Mouse (Mus musculus) CD4-positive, CD25-positive, alpha-beta regulatory T cell, adult 2 months (primary cell): ENCODE results near the gene Ago1.

ENCODE experiments used
- DNase-seq: peaks from one replicate; pipeline ENCODE4 v3.0.0-alpha.2; 2012; ENCODE audit warnings: low read depth, low spot score

Gene Ago1

DNA sequence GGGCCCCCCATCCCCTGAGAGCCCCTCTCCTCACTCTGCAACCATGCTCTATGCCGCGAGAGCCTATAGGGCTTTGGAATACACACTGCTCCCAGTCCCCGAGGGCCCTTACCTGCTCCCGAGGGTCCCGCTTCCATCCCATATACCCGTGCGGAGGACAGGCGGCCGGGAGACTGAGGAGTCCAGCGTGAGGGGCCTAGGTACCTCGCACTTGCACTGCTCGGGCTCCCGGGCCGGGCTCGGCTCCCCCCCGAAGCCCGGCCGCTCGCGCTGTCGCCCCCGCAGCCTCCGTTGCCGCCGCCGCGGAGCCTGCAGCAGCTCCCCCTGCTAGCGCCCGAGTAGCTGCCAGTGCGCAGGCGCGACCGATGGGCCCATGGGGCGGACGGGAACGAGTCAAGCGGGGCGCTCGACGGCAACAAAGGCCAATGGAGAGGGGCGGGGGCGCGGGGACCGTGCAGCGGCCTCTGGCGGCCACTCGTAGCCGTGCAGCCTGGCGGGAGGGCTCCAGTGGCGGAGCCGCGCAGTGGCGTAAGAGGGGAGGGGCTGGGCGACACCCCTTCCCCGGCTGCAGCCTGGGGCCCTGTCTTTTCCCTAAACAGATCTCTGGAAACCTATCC, at the start of gene Ago1:
Gene Ago1 (minus strand): TSS at position 299 of the 617 bp plus-strand sequence.
- peak; percentile 98 for DNase-seq

DNA sequence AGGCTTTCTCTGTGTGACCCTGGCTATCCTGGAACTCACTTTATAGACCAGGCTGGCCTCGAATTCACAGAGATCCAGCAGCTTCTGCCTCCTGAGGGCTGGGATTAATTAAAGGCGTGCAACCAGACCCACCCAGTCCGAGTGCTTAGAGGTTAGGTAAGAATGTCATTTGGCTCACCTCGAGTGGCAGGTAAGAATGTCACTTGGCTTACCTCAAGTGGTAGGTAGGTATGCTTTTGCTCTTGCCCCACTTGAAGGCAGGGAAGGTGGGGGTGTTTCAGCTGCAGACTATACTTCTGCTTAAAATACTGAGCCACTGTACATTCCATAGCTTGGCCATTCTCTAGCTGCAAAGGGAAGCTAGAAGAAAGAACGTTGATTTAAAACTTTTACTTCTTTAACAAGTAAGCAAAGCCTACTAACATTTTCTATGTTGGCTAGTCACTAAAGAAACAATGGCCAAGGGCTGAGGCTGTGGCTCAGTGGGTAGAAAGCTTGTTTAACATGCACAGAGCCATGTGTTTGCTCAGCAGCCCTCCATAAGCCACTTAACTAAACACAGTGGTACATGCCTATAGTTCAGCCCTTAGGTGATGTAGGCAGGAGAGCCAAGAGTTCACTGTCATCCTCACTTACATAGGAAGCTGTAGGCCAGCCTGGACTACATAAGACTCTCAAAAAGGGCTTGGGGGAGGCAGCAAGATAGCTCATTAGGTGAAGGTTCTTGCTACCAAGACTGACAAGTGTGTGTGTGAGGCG, 44.1 kb upstream of the Ago1 start:
- no peak for DNase-seq

DNA sequence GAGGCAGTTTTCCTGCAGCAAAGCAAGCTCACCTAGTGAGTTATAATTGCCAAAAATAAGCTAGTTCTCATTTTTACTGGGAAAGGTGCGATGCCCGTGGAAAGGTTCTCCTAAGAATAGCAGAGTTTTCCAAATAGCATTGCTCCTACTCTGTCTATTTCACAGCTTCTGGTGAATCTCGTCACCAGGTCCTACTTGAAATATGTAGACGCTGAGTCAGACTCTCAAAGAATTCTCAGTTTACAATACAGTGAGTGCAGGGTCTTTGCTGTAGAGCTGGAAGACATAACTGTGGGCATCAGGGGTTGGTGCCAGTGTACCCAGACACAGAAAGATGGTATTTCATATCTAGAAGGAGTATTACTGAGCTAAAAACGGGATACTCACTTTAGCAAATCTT, 42.6 kb upstream of the Ago1 start:
- no peak for DNase-seq

DNA sequence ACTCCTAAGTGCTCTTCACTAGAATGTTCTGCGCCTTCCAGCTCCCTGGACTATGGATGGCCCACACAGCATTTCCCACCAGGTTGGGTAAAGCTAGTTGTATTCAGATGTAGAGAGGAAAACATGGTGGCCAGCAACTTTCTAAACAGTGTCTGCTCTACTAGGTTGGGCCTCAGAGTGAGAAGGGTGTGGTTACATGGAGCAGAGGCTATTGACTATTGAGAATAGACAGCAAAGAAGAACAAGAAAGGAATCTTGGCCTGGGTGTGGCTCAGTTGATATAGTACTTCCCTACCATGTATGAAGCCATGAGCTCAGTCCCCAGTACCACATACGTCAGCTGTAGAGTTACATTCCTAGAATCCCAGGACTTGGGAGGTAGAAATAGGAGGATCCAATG, 40.7 kb upstream of the Ago1 start:
- DNase-seq = no peak

DNA sequence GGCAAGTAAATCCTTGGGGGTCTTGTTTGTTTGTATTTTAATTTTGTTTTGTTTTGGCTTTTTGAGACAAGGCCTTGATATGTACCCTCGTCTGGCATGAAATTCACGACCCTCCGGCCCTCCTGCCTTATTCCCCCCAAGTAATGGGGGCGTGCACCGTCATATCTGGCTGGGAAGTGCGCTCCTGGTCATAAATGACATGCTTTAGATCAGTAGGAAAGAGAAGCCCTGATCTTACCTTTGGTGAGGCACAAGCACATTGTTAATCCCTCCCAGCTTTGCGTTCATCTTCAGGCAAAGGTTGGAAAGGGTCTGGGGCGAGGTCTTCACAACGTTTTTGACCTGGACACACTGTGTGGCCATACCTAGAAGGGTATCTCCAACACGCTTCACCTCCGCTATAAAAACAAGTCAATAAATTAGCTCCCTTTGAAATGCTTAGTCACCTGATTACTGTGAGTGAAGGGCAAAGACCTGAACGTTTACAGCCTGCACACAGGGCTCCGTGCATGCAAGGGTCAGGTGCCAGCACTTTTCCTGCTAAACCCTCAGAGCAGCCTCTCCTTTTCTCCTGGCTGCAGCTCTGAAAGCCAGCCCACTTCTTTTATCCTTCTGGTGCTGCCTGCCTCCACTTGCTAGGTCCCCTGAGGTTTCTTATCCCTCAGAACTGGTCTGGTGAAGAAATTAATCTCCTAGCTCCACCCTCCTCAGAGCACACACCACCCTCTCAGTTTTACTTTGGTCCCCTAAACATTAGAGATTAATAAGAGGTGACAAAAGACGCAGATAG, 39.9 kb upstream of the Ago1 start:
- no peak for DNase-seq

DNA sequence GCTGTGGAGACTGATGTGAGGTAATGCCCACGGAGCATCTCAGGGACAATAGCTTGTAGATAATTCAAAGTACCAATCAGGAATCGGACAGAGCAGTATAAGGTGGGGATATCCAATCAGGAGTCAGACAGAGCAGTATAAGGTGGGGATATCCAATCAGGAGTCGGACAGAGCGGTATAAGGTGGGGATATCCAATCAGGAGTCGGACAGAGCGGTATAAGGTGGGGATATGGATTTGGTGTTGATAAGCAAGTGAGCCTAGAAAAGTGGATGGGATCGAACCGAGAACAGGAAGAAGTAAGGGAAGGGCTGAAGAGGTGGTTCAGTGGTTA, 34.6 kb upstream of the Ago1 start:
- no peak for DNase-seq

DNA sequence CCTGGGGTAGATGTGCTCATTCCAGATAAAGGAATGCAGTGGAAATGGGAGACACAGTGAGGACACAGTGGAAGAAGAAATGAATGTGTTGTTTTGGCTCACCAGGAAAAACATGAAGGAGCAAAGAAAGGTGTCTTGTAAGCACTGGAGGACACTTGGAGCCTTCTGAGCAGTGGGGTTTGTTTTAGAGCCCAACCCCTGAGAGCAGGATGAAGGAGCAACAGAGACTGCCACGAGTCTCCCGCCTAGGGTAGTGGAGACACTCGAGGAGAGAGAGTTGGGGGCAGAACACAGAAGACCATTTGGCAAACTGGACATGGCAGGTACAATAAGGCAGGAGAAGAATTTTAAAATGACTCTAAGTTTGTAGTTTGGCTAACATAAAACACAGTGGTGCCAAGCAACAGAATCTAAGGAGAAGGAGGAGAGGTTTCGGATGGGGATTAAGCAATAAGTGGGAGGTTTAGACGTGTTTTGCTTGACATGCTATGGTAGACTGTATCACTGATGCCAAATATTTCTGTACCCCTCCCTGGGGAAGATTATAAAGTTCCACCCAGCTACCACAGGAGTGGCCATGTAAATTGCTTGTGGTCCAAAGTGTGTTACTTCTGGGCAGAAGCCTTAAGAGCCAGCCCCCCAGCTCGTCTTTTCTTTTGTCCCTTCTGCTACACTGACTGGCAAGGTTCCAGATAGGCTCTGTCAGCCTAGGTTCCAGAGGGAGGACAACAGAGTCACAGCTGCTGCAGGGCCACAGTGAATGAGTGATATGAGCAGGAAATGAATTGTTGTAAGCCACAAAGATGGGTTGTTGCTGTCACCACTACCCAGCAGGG, 34.0 kb upstream of the Ago1 start:
- no peak for DNase-seq

DNA sequence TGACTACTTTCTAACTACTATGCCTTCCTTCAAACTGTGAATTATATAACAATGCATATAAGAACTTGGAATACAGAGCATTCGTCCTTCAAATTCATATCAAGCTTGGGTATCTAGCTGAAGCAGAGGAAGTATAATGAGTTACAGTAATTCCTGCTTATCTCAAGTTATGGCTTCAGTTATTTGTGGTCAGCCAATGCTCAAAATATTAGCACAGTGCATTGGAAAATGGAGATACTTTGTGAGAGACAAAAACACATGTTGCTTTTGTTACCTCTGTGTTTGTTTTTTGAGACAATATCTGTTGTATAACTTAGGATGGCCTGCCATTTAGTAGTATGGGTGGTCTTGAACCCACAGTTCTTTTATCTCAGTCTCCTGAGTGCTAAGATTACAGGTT, 30.2 kb upstream of the Ago1 start:
- DNase-seq = no peak

DNA sequence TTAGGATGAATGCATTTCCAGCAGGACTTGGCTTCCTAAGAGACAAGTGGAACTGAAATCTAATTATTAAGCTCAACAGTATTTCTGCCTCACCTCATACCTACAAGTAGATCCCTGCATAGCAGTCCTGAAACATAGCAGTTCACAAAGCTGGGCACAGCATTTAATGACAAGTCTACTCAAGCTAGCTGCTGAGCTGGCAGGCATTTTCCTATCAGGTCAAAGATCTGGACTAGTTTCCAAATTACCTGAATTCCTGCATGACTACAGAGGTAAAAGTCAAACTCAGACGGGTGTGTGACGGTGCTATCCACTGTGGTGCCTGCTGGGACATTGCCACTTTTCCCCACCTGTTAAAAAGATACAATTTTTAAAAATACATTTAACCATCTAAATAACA, 28.6 kb upstream of the Ago1 start:
- DNase-seq = no peak

DNA sequence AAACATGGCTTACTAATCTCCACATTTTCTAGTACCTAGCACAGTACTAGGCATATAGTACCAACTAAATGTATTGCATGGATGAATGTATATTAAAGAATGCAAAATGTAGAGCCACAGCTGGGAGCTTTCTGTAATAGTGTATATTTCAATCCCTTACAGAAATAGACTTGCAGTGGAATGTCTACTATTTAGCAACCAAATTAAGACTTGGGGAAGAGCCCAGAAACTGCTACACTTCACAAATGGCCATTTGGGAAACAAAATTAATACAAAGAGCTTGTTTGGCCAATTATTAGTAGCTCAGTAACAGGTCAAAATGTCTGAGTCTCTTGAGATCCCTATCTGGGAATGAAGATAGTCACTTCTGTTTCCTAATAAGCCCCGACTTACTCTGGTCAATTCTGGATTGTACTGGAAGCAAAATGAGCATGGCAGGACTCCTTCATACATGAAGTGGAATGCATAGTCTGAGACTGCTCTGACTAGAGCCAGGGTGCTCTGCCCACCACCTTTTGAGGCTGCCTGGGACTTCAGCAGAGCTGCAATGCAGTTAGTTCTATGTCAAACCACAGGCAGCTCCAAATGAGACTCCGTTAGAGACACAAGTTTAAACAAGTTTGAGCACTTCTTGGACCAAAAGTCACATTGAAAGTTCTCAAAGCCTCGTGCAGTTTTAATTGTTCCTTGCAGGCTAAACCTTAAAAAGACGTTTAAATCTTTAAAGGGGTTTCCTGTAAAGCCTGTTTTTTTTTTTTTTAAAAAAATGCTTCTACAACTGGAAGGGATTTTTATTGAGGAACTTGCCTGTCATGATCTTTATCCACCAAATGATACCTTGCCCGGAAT, 27.8 kb upstream of the Ago1 start:
- no peak for DNase-seq

DNA sequence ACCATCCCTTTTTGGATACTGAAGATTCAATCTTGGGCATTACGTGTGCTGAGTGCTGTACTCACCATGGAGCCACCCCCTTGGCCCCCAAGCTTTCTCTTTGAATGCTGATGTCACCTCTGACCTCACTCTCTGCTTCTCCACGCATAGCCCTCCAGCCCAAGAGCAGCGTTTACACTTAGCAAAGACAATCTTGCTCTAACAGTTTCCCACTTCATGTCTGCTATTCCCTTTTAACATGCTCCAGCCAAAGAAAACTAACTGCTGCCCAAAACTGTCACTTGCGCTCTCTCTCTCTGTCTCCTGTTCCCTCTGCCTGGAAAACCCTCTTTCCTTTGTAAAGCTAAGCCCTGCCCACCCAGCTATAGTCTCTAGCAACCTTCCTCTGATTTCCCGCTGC, 27.1 kb upstream of the Ago1 start:
- DNase-seq = no peak

DNA sequence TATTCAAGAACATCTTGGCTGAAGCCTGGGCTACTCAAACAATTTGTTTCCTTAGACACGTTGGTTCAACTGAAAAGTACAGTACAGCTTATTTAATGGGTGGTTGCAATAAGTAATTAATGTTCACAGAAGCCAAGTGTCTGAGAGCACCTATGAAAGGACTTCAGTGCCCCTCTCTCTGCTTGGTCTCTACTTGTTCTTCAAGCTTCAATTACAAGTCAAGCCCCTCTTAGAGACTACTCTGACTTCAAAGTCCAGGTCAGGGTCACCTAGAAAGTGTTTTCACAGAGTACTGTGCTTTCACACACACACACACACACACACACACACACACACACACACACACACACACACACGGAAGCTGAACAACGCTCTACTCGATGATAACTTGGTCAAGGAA, 25.0 kb upstream of the Ago1 start:
- DNase-seq = no peak

DNA sequence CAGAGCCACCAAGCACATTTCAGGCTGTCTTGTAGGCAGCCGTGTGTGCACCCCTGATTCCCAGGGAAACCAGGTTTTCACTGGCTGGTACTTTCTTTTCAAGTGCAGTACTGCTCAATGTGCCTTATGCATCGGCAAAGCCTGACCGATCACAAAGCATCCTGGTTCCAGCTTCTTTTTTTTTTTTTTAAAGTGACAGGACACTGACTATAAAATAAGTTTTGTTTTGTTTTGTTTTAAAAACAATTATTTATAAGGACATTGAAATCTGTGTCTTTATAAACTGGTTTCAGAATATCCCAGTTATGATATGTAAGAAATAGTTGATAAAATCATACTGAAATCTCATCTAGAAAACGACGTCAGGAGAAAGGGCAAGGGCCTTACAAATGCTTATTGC, 23.6 kb upstream of the Ago1 start:
- no peak for DNase-seq

DNA sequence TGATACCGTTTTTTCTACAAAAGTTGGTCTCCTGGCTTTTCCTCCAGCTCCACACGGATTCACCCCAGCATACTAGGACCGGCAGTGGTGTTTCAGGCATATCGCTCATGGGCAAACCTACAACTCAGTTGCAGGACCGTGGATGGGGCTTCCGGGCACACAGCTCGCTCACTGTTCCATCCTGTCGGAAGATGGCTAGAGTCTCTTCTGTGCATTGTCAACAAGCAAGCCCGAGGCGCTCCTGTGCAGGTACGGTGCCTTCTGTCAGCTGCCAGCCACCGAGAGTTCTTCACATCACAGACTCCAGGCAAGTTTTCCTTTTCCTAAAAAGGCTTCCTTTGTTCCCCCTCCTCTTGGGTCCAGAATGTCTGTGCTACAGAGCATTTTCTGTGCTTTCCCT, 22.3 kb upstream of the Ago1 start:
- no peak for DNase-seq

DNA sequence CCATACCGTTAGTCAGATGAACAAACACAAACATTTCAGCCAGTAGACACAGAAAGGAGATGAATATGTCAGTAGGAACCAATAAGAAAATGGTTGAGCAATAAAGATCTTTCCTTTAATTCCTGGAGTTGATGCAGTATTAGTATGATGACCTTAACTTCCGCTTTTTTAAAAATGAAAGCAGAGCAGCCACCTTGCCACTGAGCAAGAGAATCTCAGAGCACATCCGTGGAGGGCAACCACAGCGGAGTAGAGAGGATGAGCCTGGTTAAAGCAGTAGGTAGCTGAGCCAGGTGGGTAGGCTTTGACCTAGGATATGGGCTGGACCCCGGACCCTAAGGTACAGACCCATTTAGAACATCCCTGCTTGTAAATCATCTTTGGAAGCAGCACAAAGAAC, 21.4 kb upstream of the Ago1 start:
- no peak for DNase-seq

DNA sequence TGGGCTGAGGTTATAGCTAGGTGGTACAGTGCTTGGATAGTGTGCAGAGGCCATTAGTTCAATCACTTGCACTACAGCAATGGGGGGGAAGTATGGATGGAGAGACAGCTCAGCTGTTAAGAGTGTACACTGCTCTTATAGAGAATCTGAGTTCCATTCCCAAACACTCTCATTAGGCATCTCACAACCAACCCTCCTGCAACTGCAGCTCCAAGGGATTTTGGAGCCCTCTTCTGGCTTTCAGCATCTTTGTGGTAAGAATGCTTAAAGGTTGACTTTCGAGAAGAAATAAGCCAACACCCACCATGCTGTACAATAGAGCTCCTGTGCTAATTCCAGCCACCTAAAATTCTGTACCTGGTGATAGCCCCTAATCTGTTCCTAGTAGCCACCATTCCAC, 17.8 kb upstream of the Ago1 start:
- DNase-seq = no peak

DNA sequence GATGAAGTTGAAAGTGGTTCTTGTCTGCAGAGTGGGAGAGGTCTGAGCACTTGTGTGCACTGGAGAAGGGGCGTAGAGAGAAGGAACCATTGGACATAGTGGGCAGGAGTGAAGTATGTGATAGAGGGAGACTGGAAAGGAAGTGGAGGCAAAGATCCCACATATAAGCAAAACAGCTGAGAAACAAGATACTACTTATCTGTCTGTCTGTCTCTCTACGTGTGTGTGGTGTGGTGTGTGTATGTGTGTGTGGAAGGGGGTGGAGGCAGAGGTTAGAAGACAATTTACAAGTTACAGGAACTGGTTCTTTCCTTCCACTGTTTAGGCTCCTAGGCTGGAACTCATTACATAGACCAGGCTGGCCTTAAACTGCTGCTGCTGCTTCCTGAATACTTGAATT, 16.7 kb upstream of the Ago1 start:
- no peak for DNase-seq

DNA sequence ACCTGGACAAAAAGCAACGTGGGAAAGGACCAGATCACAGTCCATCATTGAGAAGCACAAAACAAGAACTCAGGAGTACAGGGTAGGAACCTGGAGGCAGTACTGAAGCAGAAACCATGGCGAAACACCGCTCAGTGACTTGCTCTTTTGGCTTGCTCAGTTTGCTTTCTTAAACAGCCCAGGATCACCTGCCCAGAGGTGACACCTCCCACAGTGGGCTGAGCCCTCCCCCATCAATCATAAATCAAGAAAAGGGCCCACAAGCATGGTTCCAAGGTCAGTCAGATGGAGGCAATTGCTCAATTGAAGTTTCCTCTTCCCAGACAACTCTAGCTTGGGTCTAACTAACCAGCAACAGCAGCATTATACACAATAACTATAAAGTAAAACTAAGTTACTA, 15.5 kb upstream of the Ago1 start:
- no peak for DNase-seq

DNA sequence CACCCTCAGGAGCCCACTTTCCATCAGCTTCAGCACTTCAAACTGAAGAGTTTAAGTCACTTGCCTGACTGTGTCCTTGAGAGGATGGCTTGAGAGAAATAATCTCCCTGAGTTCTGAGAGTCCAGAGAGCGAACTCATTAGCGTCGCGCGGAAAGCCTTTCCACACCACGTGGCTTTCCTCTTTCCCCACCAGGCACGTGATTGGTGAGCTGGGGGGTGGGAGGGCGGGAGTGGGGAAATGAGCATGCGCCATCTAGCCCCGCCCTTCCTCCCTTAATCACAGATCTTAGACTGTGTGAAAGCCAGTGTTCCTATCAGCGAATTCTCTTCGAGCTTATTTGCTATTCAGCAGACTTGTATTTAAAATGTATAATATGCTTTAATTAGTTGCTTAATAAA, 14.6 kb upstream of the Ago1 start:
- no peak for DNase-seq

DNA sequence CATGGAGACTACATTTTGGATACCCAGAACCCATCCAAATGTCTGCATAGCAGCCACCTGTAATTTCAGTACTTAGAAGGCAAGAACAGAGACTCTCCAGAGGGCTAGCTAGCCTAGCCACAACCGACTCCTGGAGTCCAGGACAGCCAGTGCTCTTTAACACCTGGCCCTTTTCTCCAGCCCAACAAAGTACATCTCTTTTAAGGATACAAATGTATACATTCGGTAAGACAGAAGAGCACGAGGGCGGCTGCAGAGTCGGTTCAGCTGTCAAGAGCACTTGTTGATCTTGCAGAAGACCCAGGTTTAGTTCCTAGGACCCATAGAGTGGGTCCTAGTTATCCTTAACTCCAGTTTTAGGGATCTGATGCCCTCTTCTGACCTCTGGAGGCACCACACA, 13.1 kb upstream of the Ago1 start:
- no peak for DNase-seq

DNA sequence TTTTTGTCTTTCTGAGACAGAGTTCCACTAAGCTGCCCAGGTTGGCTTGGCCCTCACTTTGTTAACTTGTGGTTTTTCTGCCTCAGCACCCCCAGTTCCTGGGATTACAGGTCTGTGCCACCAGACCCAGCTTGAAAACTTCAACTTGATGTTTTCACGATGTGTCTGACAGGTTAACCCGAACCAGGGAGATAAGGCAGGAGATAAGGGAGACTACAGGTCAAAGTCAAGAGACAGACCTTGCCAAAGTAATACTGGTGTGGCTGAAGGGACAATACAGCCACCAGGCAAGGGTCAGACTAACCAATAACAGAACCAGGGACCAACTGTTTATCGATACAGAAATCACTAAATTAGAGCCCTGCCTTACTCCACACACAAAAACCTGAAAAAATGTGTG, 11.9 kb upstream of the Ago1 start:
- no peak for DNase-seq
